Mouse (Mus musculus): ENCODE data around the gene Cdc42.

Cdc42 gene

DNA sequence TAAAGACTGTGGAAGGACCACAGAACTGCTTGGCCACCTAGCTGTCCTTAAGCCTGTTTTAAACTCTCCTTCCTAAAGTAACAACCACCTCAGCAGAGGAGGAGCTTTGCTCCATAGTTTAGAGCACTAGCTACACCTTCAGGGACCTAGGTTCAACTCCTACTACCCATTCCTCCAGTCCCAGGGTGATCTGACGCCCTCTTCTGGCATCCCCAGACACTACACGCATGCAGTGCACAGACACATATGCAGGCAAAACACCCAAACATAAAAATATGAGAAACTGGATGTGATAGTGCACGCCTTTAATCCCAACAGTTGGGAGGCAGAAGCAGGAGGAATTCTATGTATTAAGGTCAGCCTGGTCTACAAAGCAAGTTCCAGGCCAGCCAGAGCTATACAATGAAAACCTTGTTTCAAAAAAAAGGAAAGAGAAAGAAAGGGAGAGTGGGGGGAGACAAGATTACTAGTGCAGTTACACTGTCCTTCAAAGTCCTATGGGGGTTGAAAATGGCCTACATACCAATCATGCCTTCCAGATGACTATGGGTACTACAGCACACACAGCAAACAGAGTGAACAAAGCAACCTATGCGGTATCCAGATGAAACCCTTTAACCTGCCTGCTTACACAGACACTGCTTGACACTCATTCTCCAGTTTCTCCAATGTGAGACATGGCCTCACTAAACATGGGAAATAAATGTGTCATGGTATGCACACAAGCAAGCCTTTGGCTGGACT is 41.3 kb downstream of the Cdc42 start:
- DNase-seq (ENCODE audit: low read depth, low spot score) = no peak

GRCm38 (mm10) chr4:137315061-137315460 is 42.5 kb downstream of the Cdc42 start:
- no peak for DNase-seq (ENCODE audit: low read depth, low spot score)

DNA sequence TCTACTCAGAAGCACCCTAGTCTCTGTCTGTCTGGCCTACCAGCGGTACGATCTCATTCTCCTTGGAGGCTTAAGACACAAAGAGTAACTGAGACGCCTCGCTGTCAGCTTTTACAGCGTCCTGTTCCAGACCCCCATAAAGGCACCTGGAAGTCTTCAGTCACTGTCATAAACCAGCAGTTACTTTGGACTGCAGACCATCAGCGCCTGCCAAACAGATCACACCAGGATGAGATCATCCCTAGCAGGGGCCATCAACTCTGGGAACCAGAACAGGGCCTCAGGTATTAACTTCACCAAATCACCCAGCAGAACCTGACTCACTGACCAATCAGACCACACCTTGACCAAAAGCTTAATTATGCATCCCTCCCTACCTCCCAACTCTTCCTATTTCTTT is 43.0 kb downstream of the Cdc42 start:
- no peak for DNase-seq (ENCODE audit: low read depth, low spot score)

DNA sequence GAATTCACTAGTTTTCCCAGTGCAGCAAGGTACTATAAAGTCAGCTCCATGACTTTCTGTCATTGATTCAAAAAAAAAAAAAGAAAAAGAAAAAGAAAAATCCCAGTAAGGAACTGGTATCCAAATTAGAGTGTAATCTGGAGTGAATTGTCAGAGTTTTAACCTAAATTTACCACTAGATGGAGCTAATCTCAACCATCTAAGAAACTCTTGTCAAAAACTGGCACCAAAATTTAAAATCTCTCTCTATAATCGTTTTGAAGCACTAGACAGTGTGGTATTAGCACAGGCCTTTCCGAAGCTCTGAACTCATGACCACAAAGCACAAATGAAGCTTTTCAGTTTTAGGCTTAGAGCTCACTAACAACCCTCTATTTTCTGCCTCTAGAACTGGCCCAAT is 44.0 kb downstream of the Cdc42 start:
- peak; percentile 24 for DNase-seq (ENCODE audit: low read depth, low spot score)

DNA sequence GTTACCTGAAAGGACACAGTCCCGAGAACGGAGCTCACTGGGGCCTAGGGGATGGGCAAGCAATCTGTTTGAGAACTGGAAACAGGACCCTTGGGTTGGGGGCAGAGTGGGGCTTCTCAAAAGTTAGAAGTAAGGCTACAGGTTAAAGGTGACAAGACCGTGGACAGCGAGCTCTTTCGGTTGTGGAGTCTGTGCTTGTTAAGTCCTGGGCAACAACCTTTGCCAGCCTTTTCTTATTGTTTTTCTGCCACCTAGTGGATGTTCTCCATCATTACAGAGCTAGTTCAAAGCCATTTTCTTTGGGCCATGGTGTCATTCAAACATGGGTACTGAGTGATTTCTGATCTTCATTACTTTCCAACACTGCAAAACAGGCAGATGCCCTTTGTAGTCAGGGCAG is 49.1 kb downstream of the Cdc42 start:
- DNase-seq (ENCODE audit: low read depth, low spot score) = peak; percentile 42

GRCm38 (mm10) chr4:137306991-137307706 is 50.4 kb downstream of the Cdc42 start:
- no peak for DNase-seq (ENCODE audit: low read depth, low spot score)

GRCm38 (mm10) chr4:137306577-137306888 is 51.0 kb downstream of the Cdc42 start:
- DNase-seq (ENCODE audit: low read depth, low spot score) = no peak

GRCm38 (mm10) chr4:137305831-137306576 is 51.5 kb downstream of the Cdc42 start:
- no peak for DNase-seq (ENCODE audit: low read depth, low spot score)

DNA sequence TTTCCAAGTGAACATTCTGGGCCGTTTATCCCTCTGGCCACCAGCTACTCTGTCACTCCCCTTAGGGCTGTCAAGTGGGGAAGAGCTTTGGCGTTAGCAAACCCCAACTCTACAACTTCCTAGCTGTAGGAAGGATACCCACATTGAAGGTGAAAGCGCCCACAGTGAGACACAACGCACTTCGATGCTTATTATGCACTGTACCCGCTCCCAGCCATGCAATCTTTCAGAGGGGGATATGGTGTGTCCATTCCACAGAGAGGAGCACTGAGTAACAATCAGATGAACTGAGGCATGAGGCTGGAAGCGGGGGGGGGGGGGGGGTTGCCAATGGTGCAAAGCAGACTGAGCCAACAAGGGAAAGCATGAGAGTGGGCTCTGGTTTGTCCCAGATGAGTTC is 52.5 kb downstream of the Cdc42 start:
- no peak for DNase-seq (ENCODE audit: low read depth, low spot score)

DNA sequence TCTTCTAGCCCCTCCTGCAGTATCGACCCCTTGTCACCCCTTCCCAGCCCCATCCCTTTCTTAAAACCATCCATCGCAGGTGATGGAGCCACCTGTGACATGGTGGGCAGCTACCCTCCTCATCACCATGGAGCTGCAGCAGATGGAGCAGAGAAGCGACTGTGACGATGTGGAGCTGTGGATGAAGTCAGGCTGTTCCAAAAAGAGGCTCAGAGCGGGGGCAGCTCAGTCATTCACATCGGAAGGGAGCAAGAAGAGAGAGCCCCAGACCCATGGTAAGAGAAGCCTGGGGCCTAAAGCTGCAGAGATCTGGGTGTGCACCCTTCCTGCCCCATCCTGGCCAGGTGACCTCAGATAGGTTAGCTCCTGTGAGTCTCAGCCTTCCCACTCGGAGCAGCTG is 53.4 kb downstream of the Cdc42 start:
- DNase-seq (ENCODE audit: low read depth, low spot score) = no peak

- DNase-seq (ENCODE audit: low read depth, low spot score) = no peak
These were observed 55.9 kb downstream of the Cdc42 start for GRCm38 (mm10) chr4:137301635-137302034.

- DNase-seq (ENCODE audit: low read depth, low spot score) = no peak
These were observed 57.3 kb downstream of the Cdc42 start for GRCm38 (mm10) chr4:137300227-137300626.

- DNase-seq (ENCODE audit: low read depth, low spot score) = no peak
These were observed 59.1 kb downstream of the Cdc42 start for GRCm38 (mm10) chr4:137298406-137298805.

- DNase-seq (ENCODE audit: low read depth, low spot score) = no peak
These were observed 59.9 kb downstream of the Cdc42 start for GRCm38 (mm10) chr4:137297611-137298010.

- DNase-seq (ENCODE audit: low read depth, low spot score) = no peak
These were observed 62.6 kb downstream of the Cdc42 start for GRCm38 (mm10) chr4:137294951-137295350.

DNA sequence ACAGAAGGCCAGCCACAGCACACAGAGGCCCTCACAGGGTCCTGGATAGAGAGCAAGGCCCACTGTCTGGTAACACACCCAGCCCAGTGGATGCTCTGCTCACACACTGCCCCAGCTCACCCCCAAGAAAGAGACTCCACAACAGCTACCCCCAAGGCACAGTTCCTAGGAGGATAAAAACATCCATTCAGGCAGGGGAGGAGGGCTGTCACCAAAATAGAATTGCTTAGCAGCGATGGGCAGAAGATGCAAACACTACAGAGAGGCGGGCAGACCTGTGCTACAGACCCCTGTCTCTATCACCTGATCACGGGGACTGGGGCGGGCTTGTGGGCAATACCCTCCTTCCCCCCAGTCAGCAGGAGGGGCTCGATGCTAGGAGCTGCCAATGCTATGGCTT is 63.0 kb downstream of the Cdc42 start:
- DNase-seq (ENCODE audit: low read depth, low spot score) = no peak

GRCm38 (mm10) chr4:137294032-137294431 is 63.5 kb downstream of the Cdc42 start:
- DNase-seq (ENCODE audit: low read depth, low spot score) = no peak

GRCm38 (mm10) chr4:137292625-137293024 is 64.9 kb downstream of the Cdc42 start:
- DNase-seq (ENCODE audit: low read depth, low spot score) = no peak

DNA sequence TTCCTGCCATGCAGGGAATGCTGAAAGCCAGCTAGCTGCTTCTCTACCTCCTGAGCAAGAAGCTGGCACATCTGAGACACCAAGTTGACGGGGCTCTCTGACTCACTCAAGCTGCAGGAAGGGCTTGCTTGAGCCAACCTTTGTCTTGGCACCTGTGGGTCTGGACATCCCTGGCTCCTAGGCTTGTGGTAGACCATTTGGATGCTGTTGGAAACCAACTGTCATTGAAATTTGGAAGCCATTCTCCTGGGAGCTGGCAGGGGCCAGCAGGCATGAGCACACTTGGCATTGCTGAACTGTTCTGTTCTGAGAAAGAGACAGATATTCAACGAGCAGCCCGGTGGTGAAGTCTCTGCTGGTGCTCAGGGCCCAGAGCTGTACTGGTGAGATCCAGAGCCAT is 67.3 kb downstream of the Cdc42 start:
- DNase-seq (ENCODE audit: low read depth, low spot score) = no peak

DNA sequence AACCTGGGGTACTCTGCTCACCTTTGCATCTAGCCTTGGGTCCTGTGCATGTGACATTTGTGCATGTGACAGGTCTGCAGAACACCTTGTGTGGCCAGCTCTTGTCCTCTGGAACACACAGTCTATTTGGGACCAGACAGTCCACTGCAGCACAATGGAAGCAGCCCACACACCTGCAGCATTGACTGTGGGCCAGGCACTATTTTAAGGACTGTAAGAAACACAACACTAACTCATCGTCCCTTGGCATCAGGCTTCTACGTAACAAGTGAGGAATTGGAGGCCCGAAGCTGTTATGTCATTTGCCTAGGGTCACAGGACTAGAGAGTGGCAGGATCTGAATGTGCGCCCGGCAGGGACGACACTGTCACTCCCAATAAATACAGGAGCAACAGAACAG is 67.8 kb downstream of the Cdc42 start:
- DNase-seq (ENCODE audit: low read depth, low spot score) = no peak

DNA sequence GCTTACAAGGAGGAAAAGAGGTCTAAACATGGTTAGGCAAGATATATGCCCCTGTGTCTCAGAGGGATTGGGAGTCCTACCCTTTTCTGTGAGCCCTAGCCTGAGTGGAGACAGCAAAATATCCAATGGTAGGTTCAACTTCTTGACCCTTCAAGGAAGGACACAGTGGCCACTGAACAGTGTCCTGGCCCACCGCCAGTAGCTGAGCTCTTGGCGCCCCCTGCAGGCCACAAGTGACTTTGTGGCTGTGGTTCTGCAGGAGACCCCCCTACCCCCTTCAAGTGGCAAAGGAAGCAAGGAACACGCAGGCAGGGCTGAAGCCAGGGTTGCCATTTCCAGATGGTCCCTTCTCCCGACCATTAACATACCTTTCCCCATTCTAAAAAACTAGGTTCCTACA is 69.7 kb downstream of the Cdc42 start:
- DNase-seq (ENCODE audit: low read depth, low spot score) = peak; percentile 50

GRCm38 (mm10) chr4:137287206-137287605 is 70.3 kb downstream of the Cdc42 start:
- DNase-seq (ENCODE audit: low read depth, low spot score) = no peak

- DNase-seq (ENCODE audit: low read depth, low spot score) = no peak
These were observed 70.9 kb downstream of the Cdc42 start for GRCm38 (mm10) chr4:137286662-137286953.

All from A20 (cell line).